Mouse (Mus musculus) midbrain, embryonic 11.5 days (tissue): ENCODE results near the gene Chrna5. TPM values are rescaled to one million over a fixed set of nuclear protein-coding genes. Genes with fewer than 3 reads are reported as not detected.
A peak's percentile ranks its signal among the peaks of the same experiment; 100 is the strongest.

ENCODE experiments used
- ATAC-seq: fragments of 200-750 bp; cut with Nextera tagmentation; 2 replicates; pipeline ENCODE4 v1.8.0; 2017; ENCODE audit warnings: moderate TSS enrichment, moderate library complexity; ENCODE audit not compliant: low FRiP score
- DNase-seq: peaks from one replicate; pipeline ENCODE4 v3.0.0; 2015; ENCODE audit warnings: low spot score; ENCODE audit errors: missing footprints
- H3K27ac ChIP-seq: fragments of 300-500 bp; sonication (generic); 2 replicates; pipeline ENCODE4 v1.5.1; 2014; ENCODE audit warnings: low read depth, low read length
- H3K27me3 ChIP-seq: fragments of 300-500 bp; sonication (generic); 2 replicates; pipeline ENCODE4 v1.6.1; 2014; ENCODE audit warnings: mild to moderate bottlenecking, low read length, moderate library complexity, mixed read lengths; ENCODE audit not compliant: control insufficient read depth, insufficient read depth
- H3K36me3 ChIP-seq: fragments of 300-500 bp; sonication (generic); 2 replicates; pipeline ENCODE4 v1.6.1; 2014; ENCODE audit warnings: mild to moderate bottlenecking, low read length, moderate library complexity, mixed read lengths; ENCODE audit not compliant: control insufficient read depth, insufficient read depth
- H3K4me1 ChIP-seq: fragments of 300-500 bp; sonication (generic); 2 replicates; pipeline ENCODE4 v1.6.1; 2014; ENCODE audit warnings: low read length; ENCODE audit not compliant: control insufficient read depth, insufficient read depth
- H3K4me2 ChIP-seq: fragments of 300-500 bp; sonication (generic); 2 replicates; pipeline ENCODE4 v1.6.1; 2014; ENCODE audit warnings: mild to moderate bottlenecking, moderate library complexity
- H3K4me3 ChIP-seq: fragments of 300-500 bp; sonication (generic); 2 replicates; pipeline ENCODE4 v1.5.1; 2014; ENCODE audit warnings: low read depth, low read length
- H3K9ac ChIP-seq: fragments of 300-500 bp; sonication (generic); 2 replicates; pipeline ENCODE4 v1.6.1; 2014; ENCODE audit warnings: low read length
- H3K9me3 ChIP-seq: fragments of 300-500 bp; sonication (generic); 2 replicates; pipeline ENCODE4 v1.6.1; 2016; ENCODE audit warnings: low read length; ENCODE audit not compliant: control insufficient read depth
- whole genome bisulfite sequencing: fragments of 180-500 bp; shearing (Covaris S2); extraction: QIAGEN DNeasy Blood & Tissue Kit; methylation state at CpG from one replicate; pipeline ENCODE4 v1.1.7; 2014; 5-methylcytosine and 5-hydroxymethylcytosine counted together
- polyA plus RNA-seq: library from polyadenylated mRNA; unstranded; fragments of >200 nt; fragmentation: Nextera tagmentation; extraction: Ambion mirVana; gene quantifications from 2 replicates; pipeline ENCODE4 v1.2.1, GENCODE M21; 2014

Gene Chrna5
- polyA plus RNA-seq, 1 experiment from 2014 or later: 6.5 TPM

DNA sequence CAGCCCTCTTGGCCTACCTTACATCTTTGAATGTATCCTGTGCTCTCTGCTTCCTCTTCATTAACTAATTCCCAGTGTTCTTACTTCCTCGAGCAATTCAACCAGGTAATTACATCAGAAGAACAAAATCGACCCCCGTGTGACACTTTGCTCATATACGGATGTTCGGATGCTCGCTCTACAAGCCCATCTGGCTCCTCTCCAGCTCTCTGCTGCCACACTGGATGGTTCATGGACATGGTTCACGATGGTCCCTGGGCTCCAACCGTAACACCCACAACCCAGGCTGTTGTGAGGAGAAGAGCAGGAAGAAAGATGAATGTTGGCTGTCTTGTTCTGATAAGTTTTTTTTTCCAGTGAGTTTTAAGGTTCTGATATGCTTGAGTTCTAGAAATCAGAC is 58.3 kb downstream of the Chrna5 start:
- no peaks in the 10 kb centered on the region for H3K27me3 ChIP-seq

DNA sequence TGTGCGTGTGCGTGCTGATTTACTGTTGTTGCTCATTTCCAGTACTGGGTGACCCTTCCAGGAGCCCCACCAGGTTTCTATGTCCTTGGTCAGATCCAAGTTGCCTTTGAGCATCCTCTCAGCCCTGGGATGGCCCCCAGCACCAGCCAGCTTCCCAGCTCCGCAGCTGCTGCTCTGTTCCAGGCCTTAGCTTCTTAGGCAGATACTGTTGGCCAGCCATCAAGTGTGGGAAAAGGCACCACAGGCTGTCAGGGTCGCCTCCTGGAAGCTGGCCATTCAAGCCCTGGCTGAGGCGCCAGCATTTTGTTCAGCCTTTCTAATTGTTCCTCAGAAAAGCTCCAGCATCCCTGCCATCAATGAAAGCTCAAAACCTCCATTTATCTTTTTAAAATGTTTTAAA is 59.3 kb downstream of the Chrna5 start:
- no peak overlapping the region for H3K4me3 ChIP-seq
- H3K27me3 ChIP-seq: no peaks in the 10 kb centered on the region
- no peaks in the 10 kb centered on the region for H3K36me3 ChIP-seq
- no peak for ATAC-seq
- no peak overlapping the region for H3K27ac ChIP-seq
- 0 out of 2 replicates have a peak, but pooled peaks cover 3% of the 10 kb centered on the region for H3K4me1 ChIP-seq
- no peak for DNase-seq
- H3K9me3 ChIP-seq: no peaks in the 10 kb centered on the region
- 80% methylated on average over 5 of the region's 5 CpGs for WGBS
- no peak overlapping the region for H3K9ac ChIP-seq
- no peak overlapping the region for H3K4me2 ChIP-seq

More for the DNA sequence above, 58.3 kb downstream of the Chrna5 start:
- no peak overlapping the region for H3K9ac ChIP-seq
- WGBS: 82% methylated on average over 8 of the region's 8 CpGs
- H3K9me3 ChIP-seq: no peaks in the 10 kb centered on the region
- no peak overlapping the region for H3K4me2 ChIP-seq
- H3K27ac ChIP-seq: no peak overlapping the region
- DNase-seq (no peak), ATAC-seq (no peak)
- H3K36me3 ChIP-seq: no peaks in the 10 kb centered on the region
- 0 out of 2 replicates have a peak, but pooled peaks cover 3% of the 10 kb centered on the region for H3K4me1 ChIP-seq
- no peak overlapping the region for H3K4me3 ChIP-seq

DNA sequence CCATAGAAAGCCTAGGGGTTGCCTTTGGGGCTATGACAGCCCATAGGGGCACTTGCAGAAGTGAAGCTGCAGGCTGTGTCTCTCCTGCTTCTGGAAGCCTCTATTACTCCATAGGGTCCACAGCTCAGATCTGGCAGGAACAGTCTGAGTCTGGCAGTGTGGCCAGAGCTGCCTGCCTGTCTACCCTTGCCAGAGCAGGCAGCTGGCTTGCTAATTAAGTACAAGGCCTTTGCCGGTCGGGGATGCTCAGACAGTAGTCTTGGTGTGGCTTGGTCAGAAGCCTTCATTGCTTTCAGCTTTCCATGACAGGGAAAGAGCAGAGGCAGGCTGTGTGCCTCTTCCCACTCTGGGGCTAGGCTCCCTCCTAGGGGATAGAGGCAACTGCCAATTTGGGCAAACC is 60.7 kb downstream of the Chrna5 start:
- Histone ChIP-seq H3K27me3 (no peaks in the 10 kb centered on the region), H3K27ac (no peak overlapping the region), H3K36me3 (no peaks in the 10 kb centered on the region), H3K9ac (no peak overlapping the region), H3K9me3 (no peaks in the 10 kb centered on the region), H3K4me2 (no peak overlapping the region), H3K4me3 (no peak overlapping the region), H3K4me1 (0 out of 2 replicates have a peak, but pooled peaks cover 3% of the 10 kb centered on the region)
- WGBS: 76% methylated on average over 2 of the region's 2 CpGs
- ATAC-seq: no peak
- DNase-seq: no peak

DNA sequence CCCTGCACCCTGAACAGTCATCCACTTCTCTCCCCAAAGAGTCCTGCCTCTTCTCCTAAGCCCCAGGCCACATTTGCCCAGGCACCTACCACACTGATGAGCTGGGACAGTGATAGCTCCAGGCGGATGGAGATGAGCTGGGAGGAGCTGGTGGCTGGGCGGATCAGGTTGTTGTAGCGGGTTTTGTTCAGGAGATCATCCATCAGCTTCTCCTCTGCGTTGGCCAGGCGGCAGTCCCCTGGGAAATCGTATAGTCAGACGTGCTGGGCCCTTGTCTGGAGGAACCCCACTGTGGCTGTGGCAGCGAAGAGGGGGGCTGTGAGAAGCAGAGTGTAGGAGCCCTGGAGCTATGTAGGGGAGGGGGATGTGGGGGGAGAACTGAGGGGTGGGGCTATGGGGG is 63.0 kb downstream of the Chrna5 start:
- Histone ChIP-seq H3K36me3 (no peaks in the 10 kb centered on the region), H3K4me1 (0 out of 2 replicates have a peak, but pooled peaks cover 3% of the 10 kb centered on the region), H3K27ac (no peak overlapping the region), H3K4me2 (no peak overlapping the region), H3K4me3 (no peak overlapping the region), H3K9me3 (no peaks in the 10 kb centered on the region), H3K27me3 (no peaks in the 10 kb centered on the region; the same call in 1 of the 2 replicates), H3K9ac (no peak overlapping the region)
- 17% methylated on average over 8 of the region's 8 CpGs for WGBS
- no peak for ATAC-seq
- DNase-seq: peak; percentile 85

DNA sequence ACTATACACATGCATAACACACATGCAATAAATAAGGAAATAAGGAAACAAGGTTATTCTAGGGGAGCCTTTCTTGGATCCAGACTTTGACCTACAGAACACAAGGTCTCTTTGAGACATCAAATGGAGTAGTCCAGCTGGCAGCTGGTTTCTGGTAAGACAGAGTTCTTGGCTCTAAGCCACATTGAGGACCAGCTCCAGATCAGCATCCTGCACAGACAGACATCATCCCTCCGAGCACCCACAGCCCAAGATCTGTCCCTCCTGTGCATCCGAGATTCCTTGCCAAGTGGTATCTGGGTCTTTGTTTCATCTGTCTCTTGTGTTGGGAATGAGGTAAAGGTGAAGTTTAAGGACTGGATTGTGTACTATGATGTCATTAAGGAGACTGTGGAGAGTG is 64.3 kb downstream of the Chrna5 start:
- Histone ChIP-seq H3K4me3 (no peak overlapping the region), H3K27me3 (no peaks in the 10 kb centered on the region; the same call in 1 of the 2 replicates), H3K27ac (no peak overlapping the region), H3K9me3 (no peaks in the 10 kb centered on the region), H3K4me2 (no peak overlapping the region), H3K36me3 (no peaks in the 10 kb centered on the region), H3K9ac (no peak overlapping the region), H3K4me1 (0 out of 2 replicates have a peak, but pooled peaks cover 3% of the 10 kb centered on the region)
- WGBS: 86% methylated on average over 2 of the region's 2 CpGs
- ATAC-seq: no peak
- DNase-seq: no peak

DNA sequence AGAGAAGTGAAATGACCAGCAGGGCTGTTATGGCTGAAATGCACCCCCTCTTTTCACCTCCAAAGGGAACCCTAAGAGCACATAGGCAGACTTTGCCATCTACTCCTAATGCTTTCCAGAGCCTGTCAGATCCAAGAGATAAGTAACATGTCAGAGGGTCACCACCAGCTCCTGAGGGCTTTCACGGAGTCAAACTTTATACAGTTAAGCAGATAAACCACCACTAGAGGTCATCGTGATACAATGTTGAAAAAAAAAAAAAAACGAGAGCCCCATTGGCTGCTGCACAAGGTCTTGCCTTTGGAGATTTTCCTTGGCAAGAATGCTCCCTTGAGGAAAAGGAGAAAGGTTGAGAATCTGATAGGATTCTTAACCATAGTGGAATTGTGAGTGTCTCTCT is 66.1 kb downstream of the Chrna5 start:
- no peaks in the 10 kb centered on the region for H3K9me3 ChIP-seq
- no peak overlapping the region for H3K27ac ChIP-seq
- H3K4me2 ChIP-seq: no peak overlapping the region
- no peaks in the 10 kb centered on the region; the same call in 1 of the 2 replicates for H3K27me3 ChIP-seq
- no peak for ATAC-seq
- 0 out of 2 replicates have a peak, but pooled peaks cover 3% of the 10 kb centered on the region for H3K4me1 ChIP-seq
- WGBS: 0% methylated on average over 3 of the region's 3 CpGs
- peak; percentile 83 for DNase-seq
- H3K36me3 ChIP-seq: no peaks in the 10 kb centered on the region
- H3K9ac ChIP-seq: no peak overlapping the region
- no peak overlapping the region for H3K4me3 ChIP-seq

DNA sequence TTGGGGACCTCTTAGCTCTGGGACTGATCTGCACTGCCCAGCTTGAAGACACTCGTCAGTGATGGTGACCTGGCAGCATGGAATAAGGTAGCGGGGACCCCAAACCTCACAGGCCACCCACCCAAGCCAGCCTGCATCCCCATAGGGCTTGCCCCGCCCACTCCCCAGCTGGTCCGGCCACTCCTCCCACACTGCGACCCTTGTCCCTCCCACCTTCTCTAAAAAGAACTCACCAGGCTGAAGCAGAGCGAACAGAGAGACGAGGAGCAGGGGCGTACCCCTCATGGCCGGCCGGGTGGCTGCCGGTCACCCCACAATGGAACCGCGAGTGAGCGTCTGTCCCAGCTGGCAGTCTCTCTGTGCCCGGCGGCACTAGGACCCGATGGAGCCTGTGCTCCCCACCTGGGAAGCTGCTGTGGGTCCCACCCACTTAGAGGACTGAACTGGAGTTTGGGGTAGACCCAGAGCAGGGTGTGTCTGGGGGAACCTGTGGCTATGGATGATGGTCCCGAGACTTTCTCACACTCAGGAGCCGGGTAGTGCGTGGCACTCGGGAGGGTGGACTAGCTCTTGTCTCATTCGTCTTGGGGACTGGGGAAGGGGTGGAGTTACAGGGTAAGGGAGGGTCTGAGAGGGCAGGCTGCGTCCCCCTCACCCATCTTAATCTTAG is 67.7 kb downstream of the Chrna5 start, which contains the start of gene Chrnb4:
TSS of gene Chrnb4 (minus strand) at position 569 of the 670 bp plus-strand sequence.
- Histone ChIP-seq H3K4me1 (0 out of 2 replicates have a peak, but pooled peaks cover 3% of the 10 kb centered on the region), H3K4me2 (peak within 1 kb of the TSS; percentile 69), H3K4me3 (peak within 1 kb of the TSS; percentile 42), H3K27ac (no peak within 1 kb of the TSS), H3K36me3 (no peaks in the 10 kb centered on the region), H3K9ac (peak within 1 kb of the TSS; percentile 55), H3K9me3 (no peaks in the 10 kb centered on the region), H3K27me3 (no peaks in the 10 kb centered on the region; the same call in 1 of the 2 replicates)
- ATAC-seq (peak; percentile 79), DNase-seq (peak; percentile 95)
- under 1% methylated on average over 23 of the region's 23 CpGs for WGBS

DNA sequence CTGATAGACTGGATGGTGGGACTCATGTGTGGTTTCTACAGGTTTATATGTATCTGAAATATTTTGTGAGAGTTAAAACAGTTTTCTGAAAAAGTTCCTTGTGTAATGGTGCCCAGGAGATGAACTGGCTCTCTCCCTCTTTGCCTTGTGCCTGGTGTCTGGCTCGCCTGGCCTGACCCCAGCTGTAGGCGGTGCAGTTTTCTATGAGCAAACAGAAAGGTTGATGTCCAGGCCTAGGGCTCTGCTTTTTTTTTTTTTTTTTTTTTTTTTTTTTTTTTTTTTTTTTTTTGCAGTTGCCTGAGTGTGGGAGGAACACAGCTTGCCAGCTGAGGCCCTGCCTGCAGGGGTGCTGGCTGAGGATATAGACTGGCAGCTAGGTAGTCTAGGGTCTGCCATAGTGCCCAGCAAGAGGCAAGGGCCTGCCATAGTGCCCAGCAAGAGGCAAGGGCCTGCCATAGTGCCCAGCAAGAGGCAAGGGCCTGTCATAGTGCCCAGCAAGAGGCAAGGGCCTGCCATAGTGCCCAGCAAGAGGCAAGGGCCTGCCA is 74.8 kb downstream of the Chrna5 start:
- Histone ChIP-seq H3K9ac (no peak overlapping the region), H3K27me3 (no peaks in the 10 kb centered on the region), H3K9me3 (no peaks in the 10 kb centered on the region), H3K36me3 (no peaks in the 10 kb centered on the region), H3K4me2 (no peak overlapping the region), H3K4me1 (no peaks in the 10 kb centered on the region), H3K4me3 (no peak overlapping the region), H3K27ac (no peak overlapping the region)
- DNase-seq (no peak), ATAC-seq (no peak)
- 74% methylated on average over 2 of the region's 2 CpGs for WGBS
